Mouse (Mus musculus): ENCODE measurements around the gene Fgfr2.

The Fgfr2 gene

DNA sequence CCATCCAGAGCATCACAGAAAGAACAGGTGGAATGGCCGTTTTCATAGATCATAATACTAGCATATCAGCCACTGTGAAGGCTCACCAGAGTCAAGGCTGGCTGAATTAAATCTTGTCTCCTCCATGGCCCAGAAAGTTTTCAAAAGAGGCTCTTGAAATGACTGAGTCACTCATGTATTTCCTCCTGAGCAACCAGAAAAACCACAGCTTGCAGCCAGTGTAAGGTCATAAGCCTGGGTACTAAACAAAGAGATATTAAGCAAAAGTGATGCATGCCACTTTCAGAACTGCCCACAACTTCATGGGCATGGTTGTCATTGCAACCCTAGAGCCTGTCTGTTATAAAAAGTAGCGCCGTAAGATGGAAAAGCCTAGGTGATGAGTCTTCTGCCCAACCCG, 694.8 kb downstream of the Fgfr2 start:
- CTCF ChIA-PET, result no interaction called here

DNA sequence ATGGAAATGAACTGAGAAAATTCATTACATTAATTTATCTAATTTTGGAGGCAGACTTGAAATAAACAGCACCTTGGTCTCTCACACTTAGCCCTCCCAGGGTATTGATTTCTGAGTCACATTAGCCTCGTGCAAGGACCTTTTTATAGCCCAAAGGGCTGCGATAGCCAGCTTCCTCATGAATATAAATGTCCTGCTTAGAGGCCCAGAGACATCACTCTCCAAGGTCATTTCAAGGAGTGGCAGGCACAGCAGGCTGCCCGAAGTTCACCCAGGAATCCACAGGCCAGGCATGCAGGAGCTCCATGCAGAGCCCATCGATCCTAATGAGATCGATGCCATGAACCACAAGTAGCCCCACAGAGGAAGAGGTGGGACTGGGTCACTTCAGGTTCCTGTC, 697.1 kb downstream of the Fgfr2 start:
- CTCF ChIA-PET, result no interaction called here

DNA sequence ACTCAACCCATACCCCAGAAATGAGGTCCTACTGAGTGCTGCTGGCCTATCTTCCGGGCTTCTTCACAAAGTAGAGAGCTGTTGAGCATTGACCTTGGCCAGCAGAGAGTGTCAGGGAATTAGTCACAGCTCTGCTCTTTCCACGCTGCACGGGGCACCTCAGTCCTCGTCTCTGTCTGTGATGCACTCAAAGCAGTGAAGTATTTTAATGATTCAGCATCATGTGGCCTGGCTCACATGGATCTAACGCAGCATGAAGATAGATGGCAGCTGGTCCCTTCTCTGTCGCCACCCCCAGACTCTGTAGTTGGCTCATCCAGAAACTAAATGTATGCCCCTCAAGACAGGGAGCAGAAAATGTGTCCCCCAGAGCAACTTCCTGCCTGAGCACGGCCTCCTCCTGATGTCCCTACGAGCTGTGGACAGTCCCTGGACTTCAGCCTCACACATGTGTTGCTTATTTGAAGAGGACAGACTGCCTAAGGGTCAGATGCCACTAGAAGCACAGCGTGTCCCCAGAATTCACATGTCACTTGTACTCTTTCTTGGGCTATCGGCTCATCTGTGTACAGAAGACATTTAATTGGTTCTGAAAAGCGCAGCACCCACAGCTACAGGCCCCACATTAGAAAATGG, 697.7 kb downstream of the Fgfr2 start:
- CTCF ChIA-PET, result no interaction called here

- CTCF ChIA-PET, result interaction anchor here (0.7 kb wide), 2 partner anchors 17 to 29 kb away, joined by 4 to 6 read pairs; no protein-coding TSS in a partner anchor
Observed at GRCm38 (mm10) chr7:132423570-132423969, 699.6 kb downstream of the Fgfr2 start.

- CTCF ChIA-PET, result interaction anchor here (0.6 kb wide), 1 partner anchor 78 kb away, joined by 5 read pairs; no protein-coding TSS in a partner anchor
Observed at GRCm38 (mm10) chr7:132419378-132420255, 703.5 kb downstream of the Fgfr2 start.

GRCm38 (mm10) chr7:132416866-132417265, 706.3 kb downstream of the Fgfr2 start:
- CTCF ChIA-PET, result no interaction called here

DNA sequence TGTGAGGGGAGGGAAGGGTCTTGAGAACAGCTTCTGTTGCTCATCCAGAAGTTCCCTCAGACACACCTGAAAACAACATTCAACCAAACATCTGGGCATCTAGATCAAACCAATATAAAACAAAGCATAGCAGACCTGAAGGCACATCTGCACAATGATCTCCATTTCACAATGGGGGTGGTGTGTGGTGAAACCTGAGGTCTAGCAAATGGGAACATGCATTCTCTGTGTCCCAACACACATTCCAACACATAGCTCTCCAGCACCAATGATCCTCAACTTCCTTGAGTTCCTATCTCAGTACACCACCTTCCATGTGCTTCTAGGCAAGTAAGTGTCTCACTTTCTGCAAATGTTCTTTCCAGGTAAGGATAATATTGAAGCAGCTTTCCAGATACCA, 707.3 kb downstream of the Fgfr2 start:
- CTCF ChIA-PET, result no interaction called here

DNA sequence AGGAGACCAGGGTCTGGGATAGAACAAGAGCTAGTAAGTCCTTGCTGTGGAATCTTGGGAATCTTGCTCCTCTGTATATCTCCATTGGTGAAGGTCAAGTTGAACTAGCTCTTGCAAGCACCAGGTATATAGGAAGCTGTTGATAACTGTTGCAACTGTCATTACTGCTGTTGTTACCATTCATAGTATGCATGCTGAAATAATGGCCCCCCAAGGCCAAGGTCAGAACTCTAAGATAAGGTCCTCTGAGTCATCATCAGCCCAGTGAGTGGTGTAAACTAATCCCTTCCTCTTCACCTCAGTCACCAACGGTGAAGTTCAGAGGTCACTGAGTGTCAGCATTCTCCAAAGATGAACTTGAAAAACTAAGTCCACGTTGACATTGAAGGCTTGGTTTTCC, 710.6 kb downstream of the Fgfr2 start:
- CTCF ChIA-PET, result interaction anchor here (0.9 kb wide), 1 partner anchor 144 kb away, joined by 3 read pairs; no protein-coding TSS in a partner anchor

GRCm38 (mm10) chr7:132411708-132412107, 711.4 kb downstream of the Fgfr2 start:
- CTCF ChIA-PET, result interaction anchor here (0.7 to 0.9 kb wide), 2 partner anchors 13 to 143 kb away, joined by 3 to 6 read pairs; no protein-coding TSS in a partner anchor

- CTCF ChIA-PET, result no interaction called here
Observed at GRCm38 (mm10) chr7:132410958-132411357, 712.2 kb downstream of the Fgfr2 start.

DNA sequence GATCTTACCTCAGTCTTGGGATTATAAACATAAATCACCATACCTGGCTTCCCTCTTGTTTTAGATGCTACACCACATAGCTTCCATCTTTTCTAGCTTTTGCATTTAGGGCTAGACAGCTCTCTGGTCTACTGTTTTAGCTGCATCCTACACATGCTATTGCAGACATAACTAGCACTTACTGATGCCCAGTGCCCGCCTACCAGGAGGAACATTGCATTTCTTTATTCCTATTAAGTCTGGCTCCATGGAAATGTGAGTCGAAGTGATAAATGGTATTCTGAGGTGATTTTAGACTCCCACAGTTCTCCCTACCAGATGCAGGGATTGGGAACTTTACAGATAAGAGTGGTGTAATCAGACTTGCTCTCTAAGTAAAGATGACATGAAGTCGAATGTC, 713.3 kb downstream of the Fgfr2 start:
- CTCF ChIA-PET, result no interaction called here

DNA sequence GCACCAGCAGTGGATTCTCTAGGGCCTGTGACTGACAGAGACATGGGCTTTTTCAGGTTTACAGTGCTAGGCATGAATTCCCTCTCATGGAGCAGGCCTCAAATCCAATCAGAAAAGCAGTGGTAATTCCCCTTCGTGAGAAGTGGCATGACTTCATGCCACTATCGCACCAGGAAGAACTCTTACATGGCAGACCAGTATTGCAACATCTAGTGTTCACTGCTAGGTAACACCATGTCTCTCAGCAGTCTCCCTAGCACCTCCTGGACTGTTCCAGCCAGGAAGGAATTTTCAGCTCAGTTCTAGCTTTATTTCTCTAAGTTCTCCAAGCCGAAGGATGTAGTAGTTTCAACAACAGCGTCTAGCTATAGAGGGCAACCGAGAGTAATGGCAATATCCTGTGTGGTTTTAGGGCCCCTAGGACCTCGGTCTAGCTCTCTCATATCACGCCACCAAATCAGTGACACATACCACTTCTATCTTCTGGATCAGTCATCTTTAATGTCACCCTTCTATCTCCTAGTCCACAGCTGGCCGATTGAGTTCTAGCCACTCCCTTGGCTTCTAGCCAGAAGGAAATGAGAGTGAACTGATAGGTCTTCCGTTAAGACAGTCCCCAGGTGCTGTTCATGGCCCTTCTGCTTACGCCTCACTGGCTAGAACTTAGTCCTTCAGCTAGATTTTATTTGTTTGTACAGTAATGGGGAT, 720.6 kb downstream of the Fgfr2 start:
- CTCF ChIA-PET, result interaction anchor here (0.8 kb wide), 1 partner anchor 14 kb away, joined by 4 read pairs; no protein-coding TSS in a partner anchor

DNA sequence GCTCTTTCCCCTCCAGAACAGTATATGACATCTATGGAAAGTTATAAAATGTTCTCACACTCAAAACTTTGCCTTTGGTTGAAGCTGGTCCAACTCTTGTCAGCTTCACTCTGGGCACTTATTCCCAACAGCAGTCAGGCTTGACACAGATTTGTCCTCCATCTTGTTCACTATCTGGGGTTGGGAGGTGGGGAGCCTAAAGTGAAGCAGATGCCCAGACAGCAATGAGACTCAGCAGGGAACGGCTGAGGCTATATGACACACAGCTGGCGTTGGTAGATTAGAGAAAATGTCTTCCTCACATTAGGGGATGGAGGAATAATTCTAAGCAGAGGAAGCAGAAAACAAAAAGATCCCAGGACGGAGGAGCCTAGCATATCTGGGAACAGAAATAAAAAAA, 724.7 kb downstream of the Fgfr2 start:
- CTCF ChIA-PET, result no interaction called here

GRCm38 (mm10) chr7:132396661-132397322, 726.4 kb downstream of the Fgfr2 start:
- CTCF ChIA-PET, result interaction anchor here (0.7 kb wide), 1 partner anchor 110 kb away, joined by 3 read pairs; no protein-coding TSS in a partner anchor

GRCm38 (mm10) chr7:132393582-132394175, 729.5 kb downstream of the Fgfr2 start:
- CTCF ChIA-PET, result interaction anchor here (0.6 to 0.9 kb wide), 2 partner anchors 29 to 31 kb away, joined by 3 to 6 read pairs; no protein-coding TSS in a partner anchor

GRCm38 (mm10) chr7:132393014-132393406, 730.1 kb downstream of the Fgfr2 start:
- CTCF ChIA-PET, result interaction anchor here (0.6 kb wide), 1 partner anchor 68 kb away, joined by 3 read pairs; no protein-coding TSS in a partner anchor

GRCm38 (mm10) chr7:132392233-132393013, 730.7 kb downstream of the Fgfr2 start:
- CTCF ChIA-PET, result interaction anchor here (0.6 kb wide), 1 partner anchor 69 kb away, joined by 3 read pairs; no protein-coding TSS in a partner anchor

DNA sequence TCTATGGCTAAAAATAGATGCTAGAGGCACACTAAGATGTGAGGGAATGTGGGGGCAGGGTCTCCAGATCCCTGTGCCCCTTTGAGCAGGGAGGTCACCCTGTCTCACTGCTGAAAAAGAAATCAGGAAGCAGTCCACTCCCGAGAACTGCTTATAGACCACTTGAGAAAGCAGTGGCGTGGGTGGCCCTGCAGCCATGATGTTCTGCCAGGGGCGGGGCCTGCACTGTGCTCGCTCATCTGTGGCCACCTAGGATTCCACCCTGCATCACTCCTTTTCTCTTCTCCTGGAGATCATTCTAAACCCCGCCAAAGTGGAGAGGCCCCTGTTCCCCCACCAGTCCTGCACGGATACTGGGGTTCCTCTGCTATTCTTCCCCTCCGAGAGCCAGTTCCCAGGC, 733.7 kb downstream of the Fgfr2 start:
- CTCF ChIA-PET, result no interaction called here

DNA sequence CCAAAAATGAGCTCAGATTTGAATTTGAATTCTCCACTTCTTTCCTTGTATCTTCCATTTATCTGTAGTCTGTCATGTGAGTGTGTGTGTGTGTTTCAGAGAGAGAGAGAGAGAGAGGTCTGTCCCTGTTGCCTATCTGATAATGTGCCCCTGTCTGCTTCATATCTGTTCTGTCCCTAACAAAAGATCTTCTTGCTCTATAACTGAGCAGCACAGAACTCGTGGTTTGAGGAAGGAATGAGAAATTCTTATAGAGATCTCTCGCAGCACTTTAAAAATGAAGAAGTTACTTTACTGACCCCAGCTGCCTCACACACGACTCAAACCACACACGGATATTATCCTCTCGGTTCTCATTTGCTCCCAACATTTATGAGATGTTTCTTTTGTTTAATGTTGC, 735.6 kb downstream of the Fgfr2 start:
- CTCF ChIA-PET, result interaction anchor here (0.6 kb wide), 1 partner anchor 87 kb away, joined by 5 read pairs; no protein-coding TSS in a partner anchor

DNA sequence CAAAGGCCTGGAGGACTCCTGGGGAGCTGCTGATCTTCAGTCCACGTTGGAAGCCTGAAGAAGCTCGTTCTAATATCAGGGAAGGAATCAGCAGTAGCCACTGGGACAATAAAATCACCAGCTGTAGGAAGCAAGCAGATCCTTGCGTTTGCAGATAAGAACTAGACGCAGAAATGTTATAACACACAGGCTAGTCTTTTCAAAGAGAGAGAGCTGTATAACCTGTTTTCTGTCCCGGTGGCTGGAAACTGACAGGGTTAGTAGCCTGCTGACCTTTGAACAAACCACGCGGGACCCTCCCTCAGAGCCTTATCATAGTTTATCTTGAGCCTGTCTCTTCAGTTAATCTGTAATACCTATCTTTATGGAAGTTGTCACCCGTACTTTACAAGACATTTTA, 736.8 kb downstream of the Fgfr2 start:
- CTCF ChIA-PET, result interaction anchor here (0.9 kb wide), 1 partner anchor 17 kb away, joined by 4 read pairs; no protein-coding TSS in a partner anchor
